ENCODE assay signal across 27 mouse cellular contexts in genomic region chr11:112278566-112278965, GRCm38 (mm10).
DNase-seq lines count a peak whose midpoint lies in the region; ATAC-seq and TF ChIP-seq lines count a peak whose summit lies in the region.
"Had no signal": no experiment of that assay in that cellular context is flagged by ENCODE, and none has a peak within 500 bp of the region (broad histone marks: within the 10 kb centered on the region; RNA-seq: fewer than 3 reads in every experiment).

No protein-coding gene starts in this region.

- H3K4me1 ChIP-seq in midbrain, embryonic 11.5 days (ENCODE audit: control insufficient read depth, insufficient read depth, low read length): no peaks in the 10 kb centered on the region
- H3K4me1 ChIP-seq in midbrain, embryonic 14.5 days (ENCODE audit: control insufficient read depth, insufficient read depth, low read length): no peaks in the 10 kb centered on the region
- H3K4me1 ChIP-seq in lung, adult 2 months (ENCODE audit: control insufficient read depth, insufficient read depth, low read length): no peaks in the 10 kb centered on the region
- H3K4me1 ChIP-seq: embryonic facial prominence, embryonic 15.5 days; forebrain, embryonic 12.5 days had no signal

- H3K9ac ChIP-seq in midbrain, embryonic 11.5 days (ENCODE audit: low read length): no peak overlapping the region
- no peak overlapping the region for H3K9ac ChIP-seq in midbrain, embryonic 14.5 days (replicated peaks; ENCODE audit: low read length)
- H3K9ac ChIP-seq: embryonic facial prominence, embryonic 13.5 days; embryonic facial prominence, embryonic 15.5 days; forebrain, embryonic 12.5 days had no signal

- H3K27ac ChIP-seq in midbrain, embryonic 11.5 days (ENCODE audit: low read depth, low read length): no peak overlapping the region
- H3K27ac ChIP-seq in midbrain, embryonic 14.5 days (replicated peaks; ENCODE audit: low read depth, low read length): no peak overlapping the region
- H3K27ac ChIP-seq: embryonic facial prominence, embryonic 13.5 days; embryonic facial prominence, embryonic 15.5 days; forebrain, embryonic 10.5 days; forebrain, embryonic 12.5 days had no signal

- ATAC-seq in midbrain, embryonic 11.5 days (ENCODE audit: low FRiP score): no peak
- ATAC-seq in midbrain, embryonic 14.5 days (ENCODE audit: low FRiP score, low TSS enrichment): no peak
- ATAC-seq in megakaryocyte-erythroid progenitor cell, adult 5-6 weeks (replicated peaks; ENCODE audit: low FRiP score, low TSS enrichment, poor library complexity, severe bottlenecking): no peak
- ATAC-seq: CD4-positive, CD25-positive, alpha-beta regulatory T cell, adult 4 months; forebrain, embryonic 14.5 days; forebrain, embryonic 16.5 days had no signal

- no peak for TF ChIP-seq POLR2A in lung, adult 2 months (IDR thresholded peaks at IDR 0.05; ENCODE audit: borderline replicate concordance, extremely low read depth, low read depth, low read length)

- no peaks in the 10 kb centered on the region for H3K36me3 ChIP-seq in midbrain, embryonic 11.5 days (ENCODE audit: control insufficient read depth, insufficient read depth, low read length)
- H3K36me3 ChIP-seq in midbrain, embryonic 14.5 days (ENCODE audit: control insufficient read depth, insufficient read depth, low read length): no peaks in the 10 kb centered on the region
- H3K36me3 ChIP-seq: embryonic facial prominence, embryonic 13.5 days; embryonic facial prominence, embryonic 15.5 days; forebrain, embryonic 10.5 days; forebrain, embryonic 12.5 days; G1E had no signal

- WGBS in midbrain, embryonic 11.5 days: 81% methylated on average over 1 of the region's 1 CpGs
- WGBS in midbrain, embryonic 14.5 days: 86% methylated on average over 1 of the region's 1 CpGs
- 94% methylated on average over 1 of the region's 1 CpGs for WGBS in lung, adult 2 months

- no peak overlapping the region for H3K4me3 ChIP-seq in midbrain, embryonic 11.5 days (ENCODE audit: low read depth, low read length)
- no peak overlapping the region for H3K4me3 ChIP-seq in midbrain, embryonic 14.5 days (replicated peaks; ENCODE audit: low read depth, low read length)
- no peak overlapping the region for H3K4me3 ChIP-seq in lung, adult 2 months (replicated peaks; ENCODE audit: extremely low read depth, low read depth, low read length)
- H3K4me3 ChIP-seq: embryonic facial prominence, embryonic 13.5 days; embryonic facial prominence, embryonic 15.5 days; erythroblast, embryonic 14.5 days; forebrain, embryonic 10.5 days; forebrain, embryonic 12.5 days had no signal

- H3K27me3 ChIP-seq in midbrain, embryonic 11.5 days (ENCODE audit: control insufficient read depth, insufficient read depth, low read length): no peaks in the 10 kb centered on the region
- H3K27me3 ChIP-seq in midbrain, embryonic 14.5 days (ENCODE audit: control insufficient read depth, insufficient read depth, low read length): no peaks in the 10 kb centered on the region
- H3K27me3 ChIP-seq: CH12.LX; embryonic facial prominence, embryonic 15.5 days; forebrain, embryonic 12.5 days had no signal

- no peak overlapping the region for H3K4me2 ChIP-seq in midbrain, embryonic 11.5 days
- H3K4me2 ChIP-seq in midbrain, embryonic 14.5 days (ENCODE audit: low read length): no peak overlapping the region
- H3K4me2 ChIP-seq: embryonic facial prominence, embryonic 13.5 days; embryonic facial prominence, embryonic 15.5 days; forebrain, embryonic 12.5 days had no signal

- no peaks in the 10 kb centered on the region for H3K9me3 ChIP-seq in midbrain, embryonic 11.5 days (ENCODE audit: control insufficient read depth, low read length)
- no peaks in the 10 kb centered on the region for H3K9me3 ChIP-seq in midbrain, embryonic 14.5 days (ENCODE audit: control insufficient read depth, low read length)
- H3K9me3 ChIP-seq: embryonic facial prominence, embryonic 13.5 days; embryonic facial prominence, embryonic 15.5 days; forebrain, embryonic 10.5 days; forebrain, embryonic 12.5 days had no signal

- TF ChIP-seq CTCF in lung, adult 2 months (IDR thresholded peaks at IDR 0.05; ENCODE audit: insufficient read depth, low read length): no peak

- peak; percentile 73 for DNase-seq in midbrain, embryonic 11.5 days (ENCODE audit: low spot score, missing footprints)
- no peak for DNase-seq in midbrain, embryonic 14.5 days
- DNase-seq in Muller cell, postnatal 12 days (ENCODE audit: inconsistent ontology term): peak; percentile 22
- DNase-seq in retina, embryonic 14.5 days (ENCODE audit: low spot score): peak; percentile 59
- DNase-seq in lung, adult 2 months: no peak
- DNase-seq: adrenal gland, adult 8-10 months; adrenal gland, postnatal 14 days; adrenal gland, postnatal 36 days; B cell, adult 2 months; cerebellum, adult 11 months; cerebellum, adult 18-20 months; cerebellum, adult 8-10 months; cerebellum, adult 9-11 months; cerebellum, postnatal 14 days; cerebellum, postnatal 36 days; embryo, embryonic 11 days had no signal

Comparison
In these comparisons a context has a peak if more than half of its experiments do, and no peak if none do; other contexts are left out.
1. DNase-seq: peak in midbrain, embryonic 11.5 days (single experiment), Muller cell, postnatal 12 days (single experiment) and retina, embryonic 14.5 days (single experiment); none in midbrain, embryonic 14.5 days (single experiment) and lung, adult 2 months (single experiment).